Mouse (Mus musculus) megakaryocyte, adult 5-6 weeks (primary cell): Measurements from ENCODE around the gene Olfr862. TPM values are rescaled to one million over a fixed set of nuclear protein-coding genes. Genes with fewer than 3 reads are reported as not detected.

Source experiments
- ATAC-seq: 2 replicates; pipeline ENCODE4 v1.8.0; 2016; ENCODE audit warnings: mild to moderate bottlenecking, inconsistent platforms; ENCODE audit not compliant: poor library complexity, severe bottlenecking
- total RNA-seq, 2 experiments: library from RNA; stranded (forward) in 1 of 2; stranded (reverse) in 1 of 2; fragments of 153-499, 151-499 nt in 1 of 2; fragments of 221-1000, 200-1000 nt in 1 of 2; gene quantifications; 2 replicates each; pipeline versions ENCODE4 v1.2.3 to v1.2.4; 2015 to 2017

The Olfr862 gene
- not detected in 2 replicates for total RNA-seq (2015)
- total RNA-seq (2017) = not detected in 2 replicates

- ATAC-seq = no peak
These were observed at the start of gene Olfr862 for GRCm38 (mm10) chr9:19887904-19888303. Gene Olfr862 (minus strand): TSS chr9:19888004.

- ATAC-seq = no peak
These were observed 28.8 kb upstream of the Olfr862 start, which contains the start of gene Olfr77 for GRCm38 (mm10) chr9:19916565-19916964. Gene Olfr77 (plus strand): TSS chr9:19916865.

GRCm38 (mm10) chr9:19911170-19911569 is 23.4 kb upstream of the Olfr862 start:
- no peak for ATAC-seq

- no peak for ATAC-seq
These were observed 38.2 kb downstream of the Olfr862 start, which contains the start of gene Olfr860 for GRCm38 (mm10) chr9:19849647-19850046. Gene Olfr860 (minus strand): TSS chr9:19849747.

Other genes with a start within 250 kb of the Olfr862 start
- not detected in 2 replicates for gene Olfr857, start 178.6 kb downstream of the Olfr862 start, total RNA-seq (2015)
- gene Olfr857, start 178.6 kb downstream of the Olfr862 start, total RNA-seq (2017) = not detected in 2 replicates
- not detected in 2 replicates for gene Olfr58, start 107.7 kb downstream of the Olfr862 start, total RNA-seq (2015)
- gene Olfr58, start 107.7 kb downstream of the Olfr862 start, total RNA-seq (2017) = not detected in 2 replicates
- gene Olfr859, start 83.1 kb downstream of the Olfr862 start, total RNA-seq (2015) = not detected in 2 replicates
- gene Olfr859, start 83.1 kb downstream of the Olfr862 start, total RNA-seq (2017) = not detected in 2 replicates
- gene Olfr860, start 38.3 kb downstream of the Olfr862 start, total RNA-seq (2015) = not detected in 2 replicates
- not detected in 2 replicates for gene Olfr860, start 38.3 kb downstream of the Olfr862 start, total RNA-seq (2017)
- gene Olfr77, start 28.9 kb upstream of the Olfr862 start, total RNA-seq (2015) = not detected in 2 replicates
- 0.11 and 0.12 TPM in 2 replicates for gene Olfr77, start 28.9 kb upstream of the Olfr862 start, total RNA-seq (2017)
- not detected in 2 replicates for gene Olfr866, start 140.0 kb upstream of the Olfr862 start, total RNA-seq (2015)
- not detected in 2 replicates for gene Olfr866, start 140.0 kb upstream of the Olfr862 start, total RNA-seq (2017)
- gene Olfr867, start 169.6 kb upstream of the Olfr862 start, total RNA-seq (2015) = not detected in 2 replicates
- not detected in 2 replicates for gene Olfr867, start 169.6 kb upstream of the Olfr862 start, total RNA-seq (2017)
- gene Olfr868, start 210.6 kb upstream of the Olfr862 start, total RNA-seq (2015) = not detected in 2 replicates
- gene Olfr868, start 210.6 kb upstream of the Olfr862 start, total RNA-seq (2017) = not detected in 2 replicates
- not detected in 2 replicates for gene Olfr869, start 241.0 kb upstream of the Olfr862 start, total RNA-seq (2015)
- gene Olfr869, start 241.0 kb upstream of the Olfr862 start, total RNA-seq (2017) = not detected in 2 replicates